Mouse (Mus musculus) ES-Bruce4 (cell line): Measurements from ENCODE around the gene Tnfsf15. TPM values are rescaled to one million over a fixed set of nuclear protein-coding genes. Genes with fewer than 3 reads are reported as not detected.

Source experiments
- H3K27ac ChIP-seq: 2 replicates; pipeline ENCODE4 v1.5.1; 2012; ENCODE audit warnings: low read length, inconsistent platforms; ENCODE audit not compliant: insufficient read depth
- H3K27me3 ChIP-seq: 2 replicates; pipeline ENCODE4 v1.6.1; 2012; ENCODE audit warnings: mild to moderate bottlenecking, low read length, inconsistent platforms; ENCODE audit not compliant: control insufficient read depth, poor library complexity, insufficient read depth, severe bottlenecking
- H3K36me3 ChIP-seq: 2 replicates; pipeline ENCODE4 v1.6.1; 2012; ENCODE audit warnings: inconsistent platforms, mild to moderate bottlenecking, low read length, moderate library complexity; ENCODE audit not compliant: control insufficient read depth, poor library complexity, insufficient read depth, severe bottlenecking
- H3K4me1 ChIP-seq: one replicate; pipeline ENCODE4 v1.8.1; 2011; ENCODE audit warnings: low read length; ENCODE audit not compliant: control insufficient read depth, insufficient read depth
- H3K4me3 ChIP-seq: 2 replicates; pipeline ENCODE4 v1.5.1; 2011; ENCODE audit warnings: low read depth, mild to moderate bottlenecking, low read length
- H3K9ac ChIP-seq: 2 replicates; pipeline ENCODE4 v1.6.1; 2012; ENCODE audit warnings: low read depth, mild to moderate bottlenecking, inconsistent platforms; ENCODE audit not compliant: poor library complexity, severe bottlenecking
- H3K9me3 ChIP-seq: replicated peaks from 2 replicates; pipeline ENCODE4 v1.6.1; 2012; ENCODE audit warnings: mild to moderate bottlenecking, low read length, inconsistent platforms; ENCODE audit not compliant: control insufficient read depth, poor library complexity, insufficient read depth, severe bottlenecking
- CTCF ChIP-seq: IDR thresholded peaks from one replicate; pipeline ENCODE4 v1.8.1; 2011; ENCODE audit warnings: low read depth, low read length
- EP300 ChIP-seq: IDR thresholded peaks from 2 replicates; pipeline ENCODE4 v1.6.1; 2011; ENCODE audit warnings: low read depth, low read length; ENCODE audit not compliant: insufficient read depth
- POLR2A ChIP-seq: IDR thresholded peaks from one replicate; pipeline ENCODE4 v1.8.1; 2011; ENCODE audit warnings: low read length; ENCODE audit not compliant: insufficient read depth
- polyA plus RNA-seq: library from polyadenylated mRNA; stranded (reverse); fragments of >200 nt; gene quantifications from 2 replicates; pipeline ENCODE4 v1.2.4, GENCODE M21; 2011; ENCODE audit warnings: low read depth; ENCODE audit not compliant: missing spikeins, insufficient read depth, insufficient read length

Tnfsf15 gene
- polyA plus RNA-seq, 1 experiment, result 0.24 TPM

DNA sequence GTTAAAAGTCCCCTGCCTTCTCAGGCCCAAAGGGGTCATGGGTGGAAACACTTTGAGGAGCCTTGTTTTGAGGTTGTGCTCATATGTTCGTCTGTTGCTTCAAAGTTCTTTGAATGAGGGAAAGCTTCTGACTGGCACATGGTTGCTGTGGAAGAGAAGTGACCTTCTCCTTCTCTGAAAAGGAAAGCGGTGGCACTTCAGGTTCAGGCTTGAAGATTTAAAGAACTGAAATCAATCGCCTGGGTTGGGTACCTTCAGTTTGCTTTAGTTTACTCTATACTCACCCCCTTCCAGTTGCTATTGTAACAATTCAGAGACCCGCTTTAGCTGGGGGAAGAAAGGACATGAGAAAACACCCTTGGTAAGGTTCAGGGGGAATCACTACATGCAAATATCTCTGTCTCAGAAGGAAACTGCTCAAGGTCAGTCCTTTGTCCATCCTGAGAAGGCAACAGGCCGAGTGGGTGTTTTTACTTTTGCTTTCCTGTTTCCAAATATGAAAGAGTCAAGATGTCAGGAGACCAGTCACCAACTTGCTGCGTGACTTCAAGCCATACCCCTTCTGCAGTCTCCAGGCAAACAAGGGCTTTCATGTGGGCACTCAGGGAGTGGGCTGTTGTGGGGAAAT, 12.7 kb upstream of the Tnfsf15 start:
- TF ChIP-seq EP300 (no peak), POLR2A (no peak), CTCF (no peak)
- H3K36me3 ChIP-seq, result no peaks in the 10 kb centered on the region
- H3K4me1 ChIP-seq, result no peaks in the 10 kb centered on the region
- no peak overlapping the region for H3K27ac ChIP-seq
- H3K4me3 ChIP-seq, result no peak overlapping the region
- H3K9ac ChIP-seq, result no peak overlapping the region
- no peaks in the 10 kb centered on the region for H3K9me3 ChIP-seq
- no peaks in the 10 kb centered on the region for H3K27me3 ChIP-seq

GRCm38 (mm10) chr4:63756072-63756471, 11.2 kb upstream of the Tnfsf15 start:
- no peaks in the 10 kb centered on the region for H3K4me1 ChIP-seq
- H3K9me3 ChIP-seq, result no peaks in the 10 kb centered on the region
- H3K9ac ChIP-seq, result no peak overlapping the region
- no peak overlapping the region for H3K27ac ChIP-seq
- TF ChIP-seq EP300 (no peak), POLR2A (no peak), CTCF (no peak)
- H3K27me3 ChIP-seq, result no peaks in the 10 kb centered on the region
- H3K36me3 ChIP-seq, result no peaks in the 10 kb centered on the region
- no peak overlapping the region for H3K4me3 ChIP-seq

- TF ChIP-seq EP300 (no peak), POLR2A (no peak), CTCF (no peak)
- H3K9ac ChIP-seq, result no peak overlapping the region
- H3K9me3 ChIP-seq, result no peaks in the 10 kb centered on the region
Observed at GRCm38 (mm10) chr4:63754467-63755020, 9.6 kb upstream of the Tnfsf15 start.

GRCm38 (mm10) chr4:63753855-63754254, 8.9 kb upstream of the Tnfsf15 start:
- no peak for TF ChIP-seq EP300
- no peak for TF ChIP-seq POLR2A
- TF ChIP-seq CTCF, result no peak
- Histone ChIP-seq H3K4me3 (no peak overlapping the region), H3K36me3 (no peaks in the 10 kb centered on the region), H3K4me1 (no peaks in the 10 kb centered on the region), H3K9me3 (no peaks in the 10 kb centered on the region), H3K27ac (no peak overlapping the region), H3K9ac (no peak overlapping the region), H3K27me3 (no peaks in the 10 kb centered on the region)

More at GRCm38 (mm10) chr4:63754467-63755020, 9.6 kb upstream of the Tnfsf15 start:
- H3K4me3 ChIP-seq, result no peak overlapping the region
- H3K36me3 ChIP-seq, result no peaks in the 10 kb centered on the region
- no peaks in the 10 kb centered on the region for H3K27me3 ChIP-seq
- no peaks in the 10 kb centered on the region for H3K4me1 ChIP-seq
- H3K27ac ChIP-seq, result no peak overlapping the region

- Histone ChIP-seq H3K36me3 (no peaks in the 10 kb centered on the region), H3K9me3 (no peaks in the 10 kb centered on the region), H3K4me1 (no peaks in the 10 kb centered on the region), H3K27me3 (no peaks in the 10 kb centered on the region), H3K27ac (no peak overlapping the region), H3K4me3 (no peak overlapping the region), H3K9ac (no peak overlapping the region)
- no peak for TF ChIP-seq EP300
Observed at GRCm38 (mm10) chr4:63752687-63753523, 8.0 kb upstream of the Tnfsf15 start.
